Mouse (Mus musculus) limb, embryonic 11.5 days (tissue): ENCODE results near the gene Olfr1121. TPM values are rescaled to one million over a fixed set of nuclear protein-coding genes. Genes with fewer than 3 reads are reported as not detected.

Source experiments
- polyA plus RNA-seq: library from polyadenylated mRNA; unstranded; fragments of >200 nt; fragmentation: Nextera tagmentation; extraction: Ambion mirVana; gene quantifications from 2 replicates; pipeline ENCODE4 v1.2.1, GENCODE M21; 2014

Olfr1121 gene
- polyA plus RNA-seq, 1 experiment from 2014 or later = not detected

Other genes with a start within 250 kb of the Olfr1121 start
- gene Olfr1110, start 229.6 kb upstream of the Olfr1121 start, polyA plus RNA-seq = not detected in 2 replicates
- gene Olfr1111, start 217.3 kb upstream of the Olfr1121 start, polyA plus RNA-seq = not detected in 2 replicates
- gene Olfr1112, start 182.1 kb upstream of the Olfr1121 start, polyA plus RNA-seq = not detected in 2 replicates
- not detected in 2 replicates for gene Olfr1113, start 160.9 kb upstream of the Olfr1121 start, polyA plus RNA-seq
- gene Olfr1115, start 121.9 kb upstream of the Olfr1121 start, polyA plus RNA-seq = not detected in 2 replicates
- not detected in 2 replicates for gene Olfr1116, start 102.4 kb upstream of the Olfr1121 start, polyA plus RNA-seq
- gene Olfr1118, start 62.3 kb upstream of the Olfr1121 start, polyA plus RNA-seq = not detected in 2 replicates
- not detected in 2 replicates for gene Olfr1120, start 15.1 kb upstream of the Olfr1121 start, polyA plus RNA-seq
- not detected in 2 replicates for gene Olfr1122, start 16.0 kb downstream of the Olfr1121 start, polyA plus RNA-seq
- gene Olfr1123, start 46.7 kb downstream of the Olfr1121 start, polyA plus RNA-seq = not detected in 2 replicates
- gene Olfr1124, start 60.4 kb downstream of the Olfr1121 start, polyA plus RNA-seq = not detected in 2 replicates
- gene Olfr1126, start 84.1 kb downstream of the Olfr1121 start, polyA plus RNA-seq = not detected in 2 replicates
- gene Pramel7, start 127.2 kb downstream of the Olfr1121 start, polyA plus RNA-seq = not detected in 2 replicates
- not detected in 2 replicates for gene Pramel6, start 136.7 kb downstream of the Olfr1121 start, polyA plus RNA-seq
- gene Olfr153, start 161.9 kb downstream of the Olfr1121 start, polyA plus RNA-seq = not detected in 2 replicates
- not detected in 2 replicates for gene Olfr1128, start 175.6 kb downstream of the Olfr1121 start, polyA plus RNA-seq
- gene Olfr1129, start 204.0 kb downstream of the Olfr1121 start, polyA plus RNA-seq = not detected in 2 replicates
- not detected in 2 replicates for gene Olfr1130, start 236.3 kb downstream of the Olfr1121 start, polyA plus RNA-seq